Mouse (Mus musculus) liver, embryonic 14.5 days (tissue): ENCODE data around the gene Kcnip4.

Source experiments
- CTCF ChIP-seq: IDR thresholded peaks from 2 replicates; pipeline ENCODE4 v1.5.1; 2016; ENCODE audit warnings: antibody characterized with exemption, low read depth, control low read depth
- EP300 ChIP-seq: IDR thresholded peaks from 2 replicates; pipeline ENCODE4 v1.6.1; 2016; ENCODE audit warnings: antibody characterized with exemption, low read depth

- TF ChIP-seq CTCF (no peak), EP300 (no peak)
Observed at GRCm38 (mm10) chr5:49259356-49259755, 265.4 kb downstream of the Kcnip4 start.
